Mouse (Mus musculus): ENCODE results near the gene Tbc1d7.

- TF ChIP-seq TAL1 (IDR thresholded peaks at IDR 0.05; ENCODE audit: low read length) (no peak), GATA1 (IDR thresholded peaks at IDR 0.05; ENCODE audit: low read length) (no peak)
Measured at GRCm38 (mm10) chr13:43133400-43133799, 37.9 kb downstream of the Tbc1d7 start.
